Mouse (Mus musculus) kidney, embryonic 16.5 days (tissue): ENCODE data around the gene Gpc3. TPM values are rescaled to one million over a fixed set of nuclear protein-coding genes. Genes with fewer than 3 reads are reported as not detected.

Experiments
- ATAC-seq: fragments of 200-750 bp; cut with Nextera tagmentation; 2 replicates; pipeline ENCODE4 v1.8.0; 2017; ENCODE audit warnings: moderate TSS enrichment; ENCODE audit not compliant: low FRiP score, low TSS enrichment
- H3K27ac ChIP-seq: fragments of 300-500 bp; sonication (generic); 2 replicates; pipeline ENCODE4 v1.5.1; 2014; ENCODE audit warnings: low read length
- H3K27me3 ChIP-seq: fragments of 300-500 bp; sonication (generic); 2 replicates; pipeline ENCODE4 v1.6.1; 2014; ENCODE audit warnings: low read length, control low read depth, mixed read lengths; ENCODE audit not compliant: insufficient read depth
- H3K36me3 ChIP-seq: fragments of 300-500 bp; sonication (generic); 2 replicates; pipeline ENCODE4 v1.6.1; 2014; ENCODE audit warnings: low read length, control low read depth, mixed read lengths; ENCODE audit not compliant: insufficient read depth
- H3K4me1 ChIP-seq: fragments of 300-500 bp; sonication (generic); 2 replicates; pipeline ENCODE4 v1.6.1; 2014; ENCODE audit warnings: low read length, control low read depth, mixed read lengths; ENCODE audit not compliant: insufficient read depth
- H3K4me2 ChIP-seq: fragments of 300-500 bp; sonication (generic); replicated peaks from 2 replicates; pipeline ENCODE4 v1.6.1; 2014; ENCODE audit warnings: low read depth, low read length
- H3K4me3 ChIP-seq: fragments of 300-500 bp; sonication (generic); 2 replicates; pipeline ENCODE4 v1.5.1; 2014; ENCODE audit warnings: mild to moderate bottlenecking, low read length
- H3K9ac ChIP-seq: fragments of 300-500 bp; sonication (generic); replicated peaks from 2 replicates; pipeline ENCODE4 v1.6.1; 2014; ENCODE audit warnings: low read length
- H3K9me3 ChIP-seq: fragments of 300-500 bp; sonication (generic); 2 replicates; pipeline ENCODE4 v1.6.1; 2016; ENCODE audit warnings: low read length, control low read depth
- WGBS: fragments of 180-500 bp; shearing (Covaris S2); extraction: QIAGEN DNeasy Blood & Tissue Kit; methylation state at CpG from one replicate; pipeline ENCODE4 v1.1.7; 2014; 5-methylcytosine and 5-hydroxymethylcytosine counted together
- polyA plus RNA-seq: library from polyadenylated mRNA; unstranded; fragments of >200 nt; fragmentation: Nextera tagmentation; extraction: Ambion mirVana; gene quantifications from 2 replicates; pipeline ENCODE4 v1.2.1, GENCODE M21; 2015

Gene Gpc3
- polyA plus RNA-seq, 1 experiment from 2014 or later = 969 TPM

GRCm38 (mm10) chrX:52448496-52448895, 165.3 kb downstream of the Gpc3 start:
- Histone ChIP-seq H3K4me1 (peaks cover 20% of the 10 kb centered on the region; the same call in 1 of the 2 replicates), H3K27ac (no peak overlapping the region), H3K4me3 (no peak overlapping the region), H3K9me3 (no peaks in the 10 kb centered on the region), H3K36me3 (no peaks in the 10 kb centered on the region), H3K27me3 (peaks cover 2% of the 10 kb centered on the region; the same call in 1 of the 2 replicates), H3K9ac (no peak overlapping the region), H3K4me2 (no peak overlapping the region)
- WGBS = 42% methylated on average over 3 of the region's 3 CpGs
- ATAC-seq = no peak

DNA sequence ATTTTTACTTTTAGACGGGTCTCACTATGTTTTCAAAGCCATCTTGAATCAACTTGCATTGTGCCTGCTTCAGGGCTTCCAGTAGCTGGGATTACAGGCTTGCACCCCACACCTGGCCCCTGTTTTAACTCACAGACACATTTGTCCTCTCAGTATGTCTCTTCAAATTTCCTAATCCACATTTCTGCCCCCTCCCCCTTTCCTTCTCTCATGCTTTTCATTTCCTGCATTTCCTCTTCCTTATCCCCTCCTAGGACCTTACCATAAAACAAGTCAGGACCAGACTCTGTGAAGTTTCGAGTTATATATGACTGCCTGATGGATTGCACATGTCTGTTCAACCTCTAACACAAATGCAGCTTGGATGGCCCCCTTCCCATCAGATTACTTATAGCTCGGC, 167.2 kb downstream of the Gpc3 start:
- no peak overlapping the region for H3K27ac ChIP-seq
- no peak overlapping the region for H3K4me2 ChIP-seq
- no peak for ATAC-seq
- H3K4me1 ChIP-seq = peaks cover 17% of the 10 kb centered on the region; the same call in 1 of the 2 replicates
- H3K27me3 ChIP-seq = peaks cover 2% of the 10 kb centered on the region; the same call in 1 of the 2 replicates
- H3K4me3 ChIP-seq = no peak overlapping the region
- 31% methylated on average over 3 of the region's 3 CpGs for WGBS
- no peaks in the 10 kb centered on the region for H3K9me3 ChIP-seq
- H3K9ac ChIP-seq = no peak overlapping the region
- H3K36me3 ChIP-seq = no peaks in the 10 kb centered on the region

GRCm38 (mm10) chrX:52444977-52445376, 168.8 kb downstream of the Gpc3 start:
- Histone ChIP-seq H3K27ac (no peak overlapping the region), H3K36me3 (no peaks in the 10 kb centered on the region), H3K4me3 (no peak overlapping the region), H3K4me2 (no peak overlapping the region), H3K9me3 (no peaks in the 10 kb centered on the region), H3K9ac (no peak overlapping the region), H3K4me1 (peaks cover 14% of the 10 kb centered on the region; the same call in 1 of the 2 replicates), H3K27me3 (peaks cover 2% of the 10 kb centered on the region; the same call in 1 of the 2 replicates)
- no peak for ATAC-seq
- WGBS = 57% methylated on average over 2 of the region's 2 CpGs

DNA sequence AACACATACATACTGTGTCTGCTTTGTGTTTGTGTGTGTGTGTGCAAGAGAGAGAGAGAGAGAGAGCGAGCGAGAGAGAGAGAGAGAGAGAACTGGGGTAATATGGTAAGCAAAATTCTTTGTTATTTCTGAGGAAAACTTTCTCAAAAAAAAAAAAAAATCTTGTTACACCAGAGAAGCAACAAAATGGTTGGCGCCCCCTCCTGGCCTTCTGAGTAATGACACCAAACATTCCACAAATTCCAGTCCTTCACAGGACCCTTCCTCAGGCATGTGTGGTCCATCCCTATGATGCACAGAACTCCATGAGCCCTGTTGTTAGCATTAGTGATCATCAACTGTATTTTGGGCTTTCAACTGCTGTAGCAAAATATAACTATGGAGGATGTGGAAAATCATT, 172.0 kb downstream of the Gpc3 start:
- H3K27me3 ChIP-seq = no peaks in the 10 kb centered on the region; the same call in 1 of the 2 replicates
- H3K4me2 ChIP-seq = no peak overlapping the region
- no peak overlapping the region for H3K9ac ChIP-seq
- 38% methylated on average over 3 of the region's 3 CpGs for WGBS
- H3K4me3 ChIP-seq = no peak overlapping the region
- H3K27ac ChIP-seq = no peak overlapping the region
- no peak for ATAC-seq
- H3K4me1 ChIP-seq = no peaks in the 10 kb centered on the region
- H3K9me3 ChIP-seq = no peaks in the 10 kb centered on the region
- H3K36me3 ChIP-seq = no peaks in the 10 kb centered on the region

DNA sequence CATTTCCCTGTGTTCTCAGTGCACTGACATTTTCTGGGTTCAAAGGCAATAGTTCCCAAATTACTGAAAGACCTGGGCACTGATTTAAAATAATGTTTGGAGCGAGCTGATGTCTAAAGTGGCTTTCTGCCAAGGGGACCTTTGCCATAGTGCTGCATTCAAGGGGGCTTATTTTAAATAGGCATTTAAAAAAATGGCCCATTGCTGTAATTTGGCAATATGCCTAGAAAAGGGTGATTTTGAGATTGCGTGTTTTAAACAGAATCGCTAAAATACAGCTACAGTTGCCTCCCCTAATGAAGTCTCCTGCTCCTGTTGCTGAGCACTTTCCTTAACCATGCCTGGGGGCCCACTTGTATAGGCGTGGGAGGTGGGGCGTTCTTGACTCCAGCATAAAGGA, 174.3 kb downstream of the Gpc3 start:
- H3K27me3 ChIP-seq = no peaks in the 10 kb centered on the region; the same call in 1 of the 2 replicates
- no peak for ATAC-seq
- H3K4me2 ChIP-seq = no peak overlapping the region
- H3K27ac ChIP-seq = no peak overlapping the region
- no peaks in the 10 kb centered on the region for H3K9me3 ChIP-seq
- no peaks in the 10 kb centered on the region for H3K4me1 ChIP-seq
- no peak overlapping the region for H3K4me3 ChIP-seq
- no peaks in the 10 kb centered on the region for H3K36me3 ChIP-seq
- H3K9ac ChIP-seq = no peak overlapping the region
- 62% methylated on average over 5 of the region's 5 CpGs for WGBS

GRCm38 (mm10) chrX:52425605-52426004, 188.1 kb downstream of the Gpc3 start:
- WGBS = 75% methylated on average over 5 of the region's 5 CpGs
- H3K27ac ChIP-seq = no peak overlapping the region
- H3K9me3 ChIP-seq = no peaks in the 10 kb centered on the region
- H3K4me1 ChIP-seq = no peaks in the 10 kb centered on the region
- no peak for ATAC-seq
- H3K4me3 ChIP-seq = no peak overlapping the region
- no peaks in the 10 kb centered on the region; the same call in 1 of the 2 replicates for H3K27me3 ChIP-seq
- no peak overlapping the region for H3K9ac ChIP-seq
- H3K4me2 ChIP-seq = no peak overlapping the region
- H3K36me3 ChIP-seq = 0 out of 2 replicates have a peak, but pooled peaks cover 6% of the 10 kb centered on the region

GRCm38 (mm10) chrX:52419850-52420249, 193.9 kb downstream of the Gpc3 start:
- Histone ChIP-seq H3K4me1 (no peaks in the 10 kb centered on the region), H3K9me3 (no peaks in the 10 kb centered on the region), H3K27ac (no peak overlapping the region), H3K36me3 (no peaks in the 10 kb centered on the region), H3K4me3 (no peak overlapping the region), H3K27me3 (peaks cover 10% of the 10 kb centered on the region; the same call in 1 of the 2 replicates), H3K4me2 (no peak overlapping the region), H3K9ac (no peak overlapping the region)
- WGBS = 82% methylated on average over 3 of the region's 3 CpGs
- no peak for ATAC-seq

DNA sequence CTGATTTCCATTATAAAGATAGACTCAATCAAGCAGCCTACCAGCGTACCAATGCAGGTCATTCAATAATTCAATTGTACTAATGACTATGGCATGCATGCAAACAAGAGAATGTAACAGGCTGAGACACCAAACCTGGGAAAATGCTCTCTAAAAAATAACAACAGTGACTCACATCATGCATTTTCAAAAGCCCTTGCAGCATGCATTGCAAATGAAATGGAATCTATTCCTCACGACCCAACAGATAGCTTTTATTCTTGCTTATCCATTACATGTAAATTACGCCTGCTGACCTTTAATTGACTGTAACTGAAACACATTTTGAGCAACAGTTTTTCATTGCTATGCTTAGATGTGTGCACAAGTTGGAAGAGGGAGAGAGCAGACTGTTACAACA, 200.8 kb downstream of the Gpc3 start:
- ATAC-seq = no peak
- no peaks in the 10 kb centered on the region for H3K36me3 ChIP-seq
- no peaks in the 10 kb centered on the region for H3K9me3 ChIP-seq
- H3K4me2 ChIP-seq = no peak overlapping the region
- no peak overlapping the region for H3K9ac ChIP-seq
- no peak overlapping the region for H3K4me3 ChIP-seq
- peaks cover 7% of the 10 kb centered on the region; the same call in 1 of the 2 replicates for H3K27me3 ChIP-seq
- no peaks in the 10 kb centered on the region for H3K4me1 ChIP-seq
- H3K27ac ChIP-seq = no peak overlapping the region
- WGBS = 79% methylated on average over 3 of the region's 3 CpGs

DNA sequence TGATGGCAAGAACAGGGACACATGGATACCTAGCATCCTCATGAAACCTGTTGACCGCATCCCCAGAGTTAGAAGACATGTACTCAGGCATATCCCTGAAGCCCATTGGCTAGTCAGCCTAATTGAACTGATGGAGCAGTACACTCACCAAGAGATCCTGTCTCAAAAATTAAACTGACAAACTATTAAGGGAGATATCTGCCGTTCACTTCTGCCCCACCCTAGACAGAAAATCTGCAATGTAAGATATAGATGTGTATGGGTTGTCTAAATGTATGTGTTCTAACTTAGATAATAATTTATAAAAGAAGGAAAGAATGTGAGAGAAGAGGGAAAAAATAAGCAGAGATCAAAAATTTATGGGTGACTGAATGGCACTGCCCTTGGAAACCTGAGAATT, 212.6 kb downstream of the Gpc3 start:
- 84% methylated on average over 2 of the region's 2 CpGs for WGBS
- Histone ChIP-seq H3K4me2 (no peak overlapping the region), H3K27me3 (peaks cover 2% of the 10 kb centered on the region; the same call in 1 of the 2 replicates), H3K36me3 (no peaks in the 10 kb centered on the region), H3K9me3 (no peaks in the 10 kb centered on the region), H3K4me1 (no peaks in the 10 kb centered on the region), H3K4me3 (no peak overlapping the region), H3K9ac (no peak overlapping the region), H3K27ac (no peak overlapping the region)
- no peak for ATAC-seq

- H3K4me3 ChIP-seq = no peak overlapping the region
These were observed 238.6 kb downstream of the Gpc3 start for GRCm38 (mm10) chrX:52375129-52375528.

More at GRCm38 (mm10) chrX:52375129-52375528, 238.6 kb downstream of the Gpc3 start:
- Histone ChIP-seq H3K27me3 (peaks cover 2% of the 10 kb centered on the region; the same call in 1 of the 2 replicates), H3K4me2 (no peak overlapping the region), H3K9ac (no peak overlapping the region), H3K27ac (no peak overlapping the region), H3K4me1 (no peaks in the 10 kb centered on the region), H3K36me3 (no peaks in the 10 kb centered on the region), H3K9me3 (no peaks in the 10 kb centered on the region)
- WGBS = 60% methylated on average over 3 of the region's 3 CpGs
- ATAC-seq = no peak
